Mouse (Mus musculus) lung, adult 2 months (tissue): Measurements from ENCODE around the gene Ubox5.

Experiments
- CTCF ChIP-seq: fragments of 200-500 bp; IDR thresholded peaks from 2 replicates; pipeline ENCODE4 v1.5.1; 2011; ENCODE audit warnings: mild to moderate bottlenecking, low read length, control low read depth; ENCODE audit not compliant: insufficient read depth
- POLR2A ChIP-seq: fragments of 200-500 bp; IDR thresholded peaks from 2 replicates; pipeline ENCODE4 v1.6.1; 2011; ENCODE audit warnings: low read depth, mild to moderate bottlenecking, control low read depth, low read length, borderline replicate concordance; ENCODE audit errors: extremely low read depth

DNA sequence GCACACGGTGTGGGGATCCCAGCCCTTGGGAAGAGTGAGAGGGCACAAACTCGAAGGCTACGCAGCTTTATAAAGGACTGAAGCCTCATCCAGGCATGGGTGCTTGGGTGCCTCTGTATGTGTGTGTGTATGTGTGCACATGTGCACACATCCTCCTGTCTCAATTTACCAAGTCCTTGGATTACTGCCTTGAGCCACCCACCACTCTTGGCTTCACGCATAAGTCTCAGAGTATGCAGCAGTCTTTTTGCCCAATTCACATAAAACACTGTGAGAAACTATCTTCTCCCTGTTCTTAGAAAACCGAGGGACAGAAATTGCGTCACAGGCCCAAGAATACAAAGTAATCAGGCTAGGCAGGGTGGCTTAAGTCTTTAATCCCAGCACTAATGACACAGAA lies 43.8 kb downstream of the Ubox5 start:
- TF ChIP-seq CTCF, result no peak
- TF ChIP-seq POLR2A, result no peak
